Mouse (Mus musculus): ENCODE measurements around the gene Gjc1.

The Gjc1 gene

GRCm38 (mm10) chr11:102819021-102819782 is at the start of gene Gjc1:
Gene Gjc1, minus strand, starts transcription at chr11:102819700.
- in situ Hi-C loops (cut with MboI, MseI): no loop called here

GRCm38 (mm10) chr11:102864272-102864671 is 44.8 kb upstream of the Gjc1 start:
- in situ Hi-C loops (cut with MboI, MseI): no loop called here

- in situ Hi-C loops (cut with MboI, MseI): no loop called here
These were observed 40.4 kb upstream of the Gjc1 start for GRCm38 (mm10) chr11:102859933-102860332.

- in situ Hi-C loops (cut with MboI, MseI): no loop called here
These were observed 39.5 kb upstream of the Gjc1 start for GRCm38 (mm10) chr11:102858951-102859350.

- in situ Hi-C loops (cut with MboI, MseI): no loop called here
These were observed 36.4 kb upstream of the Gjc1 start for GRCm38 (mm10) chr11:102855941-102856340.

- in situ Hi-C loops (cut with MboI, MseI): loop anchor here (5.0 kb wide), 1 partner anchor 76 kb away; no protein-coding TSS in a partner anchor
These were observed 34.3 kb upstream of the Gjc1 start for GRCm38 (mm10) chr11:102853760-102854159.

GRCm38 (mm10) chr11:102851883-102852282 is 32.4 kb upstream of the Gjc1 start:
- in situ Hi-C loops (cut with MboI, MseI): loop anchor here (5.0 kb wide), 1 partner anchor 75 kb away; no protein-coding TSS in a partner anchor

- in situ Hi-C loops (cut with MboI, MseI): no loop called here
These were observed 26.4 kb upstream of the Gjc1 start for GRCm38 (mm10) chr11:102845926-102846325.

GRCm38 (mm10) chr11:102838616-102839150 is 19.2 kb upstream of the Gjc1 start:
- in situ Hi-C loops (cut with MboI, MseI): loop anchor here (10.0 kb wide), 1 partner anchor 64 kb away; no protein-coding TSS in a partner anchor

GRCm38 (mm10) chr11:102838126-102838525 is 18.6 kb upstream of the Gjc1 start:
- in situ Hi-C loops (cut with MboI, MseI): loop anchor here (10.0 kb wide), 1 partner anchor 63 kb away; no protein-coding TSS in a partner anchor

- in situ Hi-C loops (cut with MboI, MseI): loop anchor here (10.0 kb wide), 1 partner anchor 63 kb away; no protein-coding TSS in a partner anchor
These were observed 17.9 kb upstream of the Gjc1 start for GRCm38 (mm10) chr11:102837385-102837784.

- in situ Hi-C loops (cut with MboI, MseI): loop anchor here (10.0 kb wide), 1 partner anchor 61 kb away; no protein-coding TSS in a partner anchor
These were observed 16.6 kb upstream of the Gjc1 start for GRCm38 (mm10) chr11:102836146-102836545.

- in situ Hi-C loops (cut with MboI, MseI): loop anchor here (10.0 kb wide), 1 partner anchor 61 kb away; no protein-coding TSS in a partner anchor
These were observed 16.0 kb upstream of the Gjc1 start, which contains the start of gene Higd1b for GRCm38 (mm10) chr11:102835549-102835948. Gene Higd1b, plus strand, starts transcription at chr11:102835849.

GRCm38 (mm10) chr11:102834219-102834618 is 14.7 kb upstream of the Gjc1 start:
- in situ Hi-C loops (cut with MboI, MseI): loop anchor here (10.0 kb wide), 1 partner anchor 59 kb away; no protein-coding TSS in a partner anchor

GRCm38 (mm10) chr11:102832700-102833297 is 13.3 kb upstream of the Gjc1 start:
- in situ Hi-C loops (cut with MboI, MseI): loop anchor here (10.0 kb wide), 1 partner anchor 58 kb away; no protein-coding TSS in a partner anchor

GRCm38 (mm10) chr11:102830276-102830675 is 10.8 kb upstream of the Gjc1 start:
- in situ Hi-C loops (cut with MboI, MseI): loop anchor here (10.0 kb wide), 1 partner anchor 55 kb away; no protein-coding TSS in a partner anchor

- in situ Hi-C loops (cut with MboI, MseI): no loop called here
These were observed 7.6 kb upstream of the Gjc1 start for GRCm38 (mm10) chr11:102827097-102827496.

- in situ Hi-C loops (cut with MboI, MseI): no loop called here
These were observed 7.0 kb upstream of the Gjc1 start for GRCm38 (mm10) chr11:102826476-102826875.

GRCm38 (mm10) chr11:102821231-102821630 is 1.7 kb upstream of the Gjc1 start:
- in situ Hi-C loops (cut with MboI, MseI): no loop called here

- in situ Hi-C loops (cut with MboI, MseI): no loop called here
These were observed 932 bp upstream of the Gjc1 start for GRCm38 (mm10) chr11:102820432-102820831.

- in situ Hi-C loops (cut with MboI, MseI): no loop called here
These were observed 384 bp upstream of the Gjc1 start for GRCm38 (mm10) chr11:102819783-102820385.
